Mouse (Mus musculus): ENCODE data around the gene Mlph.

The Mlph gene

DNA sequence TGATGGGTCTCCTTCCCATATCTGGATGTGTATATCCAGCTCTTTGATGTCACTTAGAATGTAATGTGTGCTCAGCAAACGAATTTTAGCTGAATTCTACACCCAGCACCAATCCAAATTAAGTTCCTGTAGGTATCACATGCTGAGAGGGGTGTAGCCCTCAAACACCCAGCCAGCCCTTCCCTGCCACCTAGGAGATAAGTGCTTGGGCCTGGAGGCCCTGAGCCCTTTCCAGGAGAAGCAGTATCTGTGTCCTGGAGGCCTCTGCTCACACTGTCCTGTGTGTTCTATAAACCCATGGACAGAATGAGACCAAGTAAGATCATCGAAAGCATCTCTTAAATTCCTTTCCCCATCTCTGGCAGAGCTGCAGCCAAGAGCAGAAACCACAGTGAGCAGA is 32.4 kb downstream of the Mlph start:
- POLR2A ChIA-PET, result interaction anchor here in 2 of 4 experiments (0.6 to 1.5 kb wide), 2 partner anchors 17 to 19 kb away, joined by 4 to 5 read pairs; no protein-coding TSS in a partner anchor
- CTCF ChIA-PET, result no interaction called here

DNA sequence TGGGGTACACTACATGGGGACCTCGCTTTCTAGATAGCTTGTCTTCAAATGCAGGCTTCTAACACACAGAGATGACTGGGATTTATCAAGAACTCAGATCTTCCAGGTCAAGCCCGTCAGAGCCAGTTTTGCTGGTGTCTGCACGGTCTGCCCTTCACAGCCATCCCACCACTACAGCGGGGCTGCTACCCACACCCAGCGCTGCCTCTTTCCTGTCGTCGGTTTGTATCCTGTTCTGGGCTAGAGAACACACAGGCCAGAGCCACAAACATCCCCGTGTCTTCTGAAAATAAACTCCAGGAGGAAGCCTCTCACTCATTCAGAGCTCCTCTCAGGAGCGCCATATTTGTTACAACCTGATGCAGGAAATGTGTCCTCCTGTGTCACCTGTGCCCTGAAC is 34.4 kb downstream of the Mlph start:
- POLR2A ChIA-PET, result no interaction called here
- CTCF ChIA-PET, result no interaction called here

DNA sequence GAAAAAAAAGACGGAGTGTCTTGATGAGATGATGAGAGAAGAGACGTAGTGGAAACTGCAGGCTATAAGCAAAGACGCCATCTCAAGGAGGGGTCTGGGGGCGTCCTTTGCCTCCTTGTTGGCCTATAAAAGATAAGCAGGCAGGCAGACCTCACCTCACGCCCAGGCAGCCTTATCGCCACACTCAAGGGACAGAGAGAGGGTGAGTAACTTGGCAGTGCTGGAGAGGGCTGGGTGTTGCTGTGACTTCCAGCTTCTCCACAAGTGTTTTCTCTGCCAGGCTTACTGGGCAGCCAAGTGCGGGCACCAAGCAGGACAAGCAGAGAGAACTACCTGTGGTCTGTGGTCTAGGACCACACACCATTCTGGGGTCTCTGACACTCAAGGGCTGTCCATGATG is 36.8 kb downstream of the Mlph start:
- CTCF ChIA-PET, result no interaction called here
- POLR2A ChIA-PET, result no interaction called here

DNA sequence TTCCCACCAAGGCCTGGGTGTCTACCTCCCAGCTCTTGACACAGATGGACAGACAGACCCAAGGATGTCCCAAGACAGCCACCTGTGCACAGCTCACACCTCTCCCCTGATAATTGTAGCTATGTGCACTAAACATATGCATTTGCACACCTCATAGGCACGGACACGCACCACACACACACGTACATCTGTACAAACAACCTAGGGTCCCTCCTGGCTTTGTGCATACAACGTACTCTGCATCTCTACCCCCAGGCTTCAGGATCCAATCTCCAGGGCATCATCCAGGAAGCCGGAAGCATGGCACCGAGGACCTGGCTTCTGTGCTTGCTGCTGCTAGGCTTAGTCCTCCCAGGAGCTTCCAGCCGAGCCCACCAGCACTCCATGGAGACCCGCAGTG is 37.9 kb downstream of the Mlph start, which contains the start of gene Prlh:
Gene Prlh (plus strand): TSS at position 301 of the 400 bp plus-strand sequence.
- CTCF ChIA-PET, result no interaction called here

DNA sequence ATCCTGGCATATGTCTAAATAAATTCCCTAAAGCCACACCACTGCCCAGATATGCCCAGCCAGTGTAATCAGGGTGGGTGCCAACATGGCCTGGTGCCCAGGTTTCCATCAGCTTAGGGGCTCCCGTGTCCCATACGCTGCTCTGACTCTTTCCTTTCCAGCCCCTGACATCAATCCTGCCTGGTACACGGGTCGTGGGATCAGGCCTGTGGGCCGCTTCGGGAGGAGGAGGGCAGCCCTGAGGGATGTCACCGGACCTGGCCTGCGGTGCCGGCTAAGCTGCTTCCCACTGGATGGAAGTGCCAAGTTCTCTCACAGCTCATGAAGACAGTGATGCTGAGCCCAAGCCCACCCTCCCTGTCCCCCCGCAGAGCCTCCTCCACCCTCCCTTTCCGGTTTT is 38.8 kb downstream of the Mlph start:
- ChIA-PET POLR2A (no interaction called here), CTCF (interaction anchor here in 1 of 4 experiments (0.5 kb wide), 1 partner anchor 26 kb away, joined by 6 read pairs; no protein-coding TSS in a partner anchor)

More for the DNA sequence above, 37.9 kb downstream of the Mlph start, which contains the start of gene Prlh:
- POLR2A ChIA-PET, result no interaction called here

DNA sequence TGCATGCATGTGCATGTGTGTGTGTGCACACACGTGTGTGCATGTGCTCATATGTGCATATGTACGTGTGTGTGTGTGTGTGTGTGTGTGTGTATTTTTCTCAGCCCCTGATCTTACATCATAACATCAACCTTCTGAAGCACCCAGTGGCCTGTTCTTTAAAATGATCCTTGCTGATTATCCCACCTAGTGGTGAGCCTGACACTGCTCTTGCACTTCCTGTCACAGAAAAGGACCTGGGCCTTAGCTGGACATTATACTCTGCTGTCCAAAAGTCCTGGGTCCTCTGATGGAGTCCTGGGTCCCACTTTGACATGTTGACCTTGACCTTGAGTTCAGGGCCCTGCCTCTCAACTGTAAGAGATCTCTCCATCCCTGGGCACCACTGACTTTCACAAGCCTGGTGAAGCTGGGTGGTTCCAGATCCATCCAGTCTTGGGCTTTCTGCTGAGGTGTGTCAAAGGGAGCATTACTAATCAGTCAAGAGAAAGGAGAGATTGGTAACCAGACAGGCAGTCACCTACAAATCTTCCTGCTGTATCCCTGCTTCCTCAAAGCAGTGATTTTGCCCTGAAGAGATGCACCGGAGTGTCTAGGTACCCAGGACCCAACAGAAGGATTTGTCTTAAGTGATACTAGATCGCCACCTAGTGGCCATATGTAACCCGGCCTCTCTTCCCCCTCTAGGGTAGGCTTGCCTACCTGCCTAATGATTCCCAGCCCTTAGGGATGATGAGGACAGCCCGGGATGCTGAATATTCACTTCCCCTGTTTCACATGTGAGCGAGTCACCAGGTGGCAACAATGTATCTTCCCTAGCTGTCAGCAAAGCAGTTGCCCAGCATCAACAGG is 41.6 kb downstream of the Mlph start:
- ChIA-PET POLR2A (interaction anchor here in 3 of 4 experiments (0.6 kb wide), 4 partner anchors 34 to 476 kb away, joined by 3 to 4 read pairs (median 4); no protein-coding TSS in a partner anchor), CTCF (interaction anchor here (0.7 to 4.8 kb wide), 8 partner anchors 17 to 361 kb away, joined by 3 to 20 read pairs (median 6); no protein-coding TSS in a partner anchor)

DNA sequence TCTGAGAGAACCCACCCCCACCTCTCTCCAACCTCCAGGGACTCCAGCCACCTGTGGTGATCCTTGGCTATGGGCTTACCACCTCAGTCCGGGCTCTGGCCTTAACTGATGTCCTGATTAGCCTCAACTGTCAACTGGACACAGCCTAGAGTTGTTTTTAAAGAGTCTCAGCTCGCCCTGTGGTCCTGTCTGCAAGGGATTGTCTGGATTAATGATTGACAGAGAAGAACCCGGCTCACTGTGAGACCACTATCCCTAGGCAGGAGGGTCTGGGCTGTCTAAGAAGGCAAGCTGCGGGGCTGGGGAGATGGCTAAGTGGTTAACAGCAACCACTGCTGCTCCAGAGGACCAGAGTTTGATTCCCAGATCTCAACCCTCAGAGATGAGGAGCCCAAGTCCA is 47.6 kb downstream of the Mlph start:
- POLR2A ChIA-PET, result no interaction called here
- CTCF ChIA-PET, result interaction anchor here (0.8 to 1.9 kb wide), 4 partner anchors 11 to 375 kb away, joined by 3 to 7 read pairs (median 4); no protein-coding TSS in a partner anchor

DNA sequence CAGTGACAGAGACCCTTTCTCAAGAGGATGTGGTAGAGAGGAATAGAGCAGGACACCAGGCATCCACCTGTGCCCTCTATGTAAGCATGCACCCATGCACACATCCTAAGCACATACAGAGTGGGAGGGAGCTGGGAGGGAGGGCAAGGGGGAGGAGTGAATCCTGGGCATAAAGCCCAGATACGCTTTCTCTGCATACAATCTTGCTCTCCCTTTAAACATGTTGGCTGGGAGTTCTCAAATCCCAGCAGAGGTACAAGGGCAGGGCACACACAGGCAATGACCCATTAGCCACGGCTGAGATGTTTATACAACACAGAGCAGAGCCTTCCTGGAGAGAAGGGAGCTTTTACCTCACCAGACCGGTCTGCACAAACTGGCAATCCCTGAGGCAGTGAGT is 48.1 kb downstream of the Mlph start:
- ChIA-PET POLR2A (interaction anchor here in 1 of 4 experiments (0.7 kb wide), 1 partner anchor 59 kb away, joined by 4 read pairs; no protein-coding TSS in a partner anchor), CTCF (interaction anchor here in 2 of 4 experiments (0.8 to 2.0 kb wide), 2 partner anchors 10 to 375 kb away, joined by 4 read pairs; no protein-coding TSS in a partner anchor)

DNA sequence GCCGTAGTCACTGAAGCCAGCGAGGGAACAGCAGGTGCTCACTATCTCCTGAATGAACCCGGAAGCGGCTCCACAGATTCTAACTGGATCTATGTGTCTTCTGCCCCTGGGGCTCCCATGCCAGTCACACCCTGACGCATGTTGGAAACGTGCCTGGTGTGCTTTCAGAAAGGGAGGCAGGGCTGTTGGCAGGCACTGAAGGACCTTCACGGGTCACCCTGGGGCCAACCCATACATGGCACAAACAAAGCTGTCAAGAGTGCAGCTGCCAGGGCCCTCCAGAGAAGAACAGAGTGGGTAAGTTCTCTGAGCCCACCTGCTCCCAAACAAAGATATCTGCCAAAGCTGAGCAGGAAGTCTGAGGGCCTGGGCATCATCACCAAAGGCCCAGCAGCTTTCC is 52.7 kb downstream of the Mlph start:
- ChIA-PET CTCF (interaction anchor here in 2 of 4 experiments (0.6 to 0.7 kb wide), 2 partner anchors 12 to 1060 kb away, joined by 3 to 4 read pairs; no protein-coding TSS in a partner anchor), POLR2A (no interaction called here)

DNA sequence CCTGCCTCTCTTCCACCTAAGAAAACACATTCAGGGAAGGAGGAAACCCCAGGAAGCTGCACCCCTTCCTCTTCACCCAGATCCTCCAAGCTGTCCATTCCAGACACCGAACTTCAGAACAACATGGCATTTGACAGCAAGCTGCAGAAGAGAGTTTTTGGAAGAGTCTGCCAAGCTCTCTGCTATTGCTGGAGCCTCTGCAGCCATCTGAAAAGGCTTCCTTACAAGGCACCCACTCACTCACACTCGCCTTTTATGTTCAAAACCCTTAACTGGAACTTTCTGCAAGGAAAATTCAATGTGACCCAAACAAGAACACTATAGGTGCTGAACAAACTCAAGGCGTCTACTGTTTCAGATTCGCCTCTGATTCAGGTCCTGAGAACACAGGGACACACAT is 53.8 kb downstream of the Mlph start:
- CTCF ChIA-PET, result interaction anchor here in 1 of 4 experiments (0.6 kb wide), 1 partner anchor 50 kb away, joined by 3 read pairs; no protein-coding TSS in a partner anchor
- POLR2A ChIA-PET, result interaction anchor here in 1 of 4 experiments (1.0 kb wide), 1 partner anchor 41 kb away, joined by 3 read pairs; no protein-coding TSS in a partner anchor

DNA sequence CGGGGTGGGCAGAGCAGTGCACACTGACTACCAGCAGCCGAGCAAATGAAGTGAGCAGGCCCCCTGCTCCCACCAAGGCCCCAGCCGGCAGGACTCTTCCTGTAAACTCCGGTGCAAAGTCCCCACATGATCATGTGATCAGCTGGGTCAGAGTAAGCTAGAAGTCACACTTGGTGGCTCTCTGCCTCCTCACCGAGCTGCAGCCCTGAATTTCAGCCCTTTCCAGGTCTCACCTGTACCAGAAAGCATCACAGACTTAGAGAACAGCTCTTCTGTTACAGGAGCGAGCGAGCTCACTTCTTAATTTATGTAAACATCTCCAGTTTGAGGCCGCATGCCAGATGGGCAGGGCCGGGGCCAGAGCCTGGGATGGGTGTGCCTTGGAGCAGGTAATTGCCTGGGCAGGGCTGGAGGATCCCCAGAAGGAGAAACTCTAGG is 54.5 kb downstream of the Mlph start, which contains the start of gene Rab17:
Gene Rab17 (minus strand): TSS at position 315 of the 438 bp plus-strand sequence.
- POLR2A ChIA-PET, result interaction anchor here in 2 of 4 experiments (0.6 to 1.8 kb wide), 6 partner anchors 9 to 462 kb away, joined by 3 to 4 read pairs (median 3); partner anchors contain the start of genes Cops8 (in 1 of the 2) and Rbm44 (in 1 of the 2)

DNA sequence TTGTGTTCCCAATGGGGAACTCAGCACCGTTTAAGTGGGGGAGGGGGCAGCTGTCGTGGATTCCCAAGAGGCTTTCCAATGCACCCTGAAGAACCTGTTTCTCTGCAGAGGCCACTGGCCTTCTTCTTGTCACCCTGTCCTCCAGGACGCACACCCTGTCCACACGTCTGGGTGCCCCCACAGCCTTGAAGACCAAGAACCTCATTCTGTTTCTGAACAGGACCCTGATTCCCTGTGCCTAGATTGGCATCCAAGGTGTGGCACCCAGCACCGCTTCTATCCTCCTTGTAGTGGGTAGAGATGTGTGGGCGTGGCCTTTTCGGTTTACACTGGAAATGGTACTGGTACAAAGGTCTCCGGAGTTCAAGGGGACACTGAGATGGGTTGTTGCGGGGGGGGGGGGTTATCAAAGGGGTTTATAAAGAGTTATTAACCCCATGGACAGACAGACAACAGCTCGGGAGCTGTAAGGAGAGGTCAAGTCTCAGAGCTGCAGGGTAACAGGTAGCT is 55.1 kb downstream of the Mlph start:
- CTCF ChIA-PET, result interaction anchor here in 2 of 4 experiments (0.5 to 0.9 kb wide), 4 partner anchors 28 to 509 kb away, joined by 3 to 4 read pairs (median 3); partner anchors contain the start of gene Lrrfip1 (in 1 of the 2)

More for the DNA sequence above, 54.5 kb downstream of the Mlph start, which contains the start of gene Rab17:
- CTCF ChIA-PET, result interaction anchor here in 2 of 4 experiments (0.5 to 0.9 kb wide), 5 partner anchors 29 to 509 kb away, joined by 3 to 4 read pairs (median 3); partner anchors contain the start of gene Lrrfip1 (in 1 of the 2)

DNA sequence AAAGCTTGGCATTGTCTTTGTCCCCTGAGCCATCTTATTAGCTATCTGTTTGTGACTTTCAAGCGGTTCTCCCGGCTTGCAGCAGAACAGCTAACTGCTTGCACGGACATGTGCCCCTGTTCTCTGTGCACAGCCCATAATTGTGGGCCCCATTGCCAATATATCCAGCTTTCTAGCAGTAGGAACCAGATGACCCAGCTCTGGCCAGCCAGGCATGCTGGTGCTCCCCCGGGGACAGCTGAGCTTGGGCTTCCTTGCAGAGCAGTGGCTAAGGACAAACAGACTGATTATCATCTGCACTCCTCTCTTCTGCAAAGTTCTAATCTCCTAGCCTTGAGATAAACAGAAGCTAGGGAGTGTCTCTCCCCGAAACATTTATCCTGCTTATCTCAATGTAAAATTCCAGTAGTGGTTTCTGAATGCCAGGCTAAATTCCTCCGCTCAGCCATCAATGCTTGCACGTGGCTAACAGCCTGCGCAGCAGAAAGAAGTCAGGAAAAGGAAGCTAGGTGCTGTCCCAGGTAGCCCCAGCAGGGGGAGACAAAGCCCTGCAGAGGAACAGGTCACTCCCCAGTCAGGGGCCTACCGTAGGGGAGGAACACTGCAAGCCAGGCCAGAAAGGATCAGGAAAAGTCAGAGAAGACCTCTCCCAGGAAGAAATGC is 58.2 kb downstream of the Mlph start:
- POLR2A ChIA-PET, result interaction anchor here in 3 of 4 experiments (0.8 to 1.3 kb wide), 5 partner anchors 49 to 325 kb away, joined by 3 to 5 read pairs (median 3); partner anchors contain the start of gene Scly (in 1 of the 3)
- CTCF ChIA-PET, result interaction anchor here (0.5 to 3.6 kb wide), 48 partner anchors 9 to 875 kb away, joined by 3 to 34 read pairs (median 4); partner anchors contain the start of genes Erfe (in 2 of the 4), Ube2f (in 2 of the 4), Lrrfip1 (in 1 of the 4) and Mlph (in 1 of the 4)

More for the DNA sequence above, 55.1 kb downstream of the Mlph start:
- POLR2A ChIA-PET, result interaction anchor here in 2 of 4 experiments (0.8 to 1.8 kb wide), 5 partner anchors 42 to 366 kb away, joined by 3 to 4 read pairs (median 3); partner anchors contain the start of genes Cops8 (in 1 of the 2) and Rbm44 (in 1 of the 2)

DNA sequence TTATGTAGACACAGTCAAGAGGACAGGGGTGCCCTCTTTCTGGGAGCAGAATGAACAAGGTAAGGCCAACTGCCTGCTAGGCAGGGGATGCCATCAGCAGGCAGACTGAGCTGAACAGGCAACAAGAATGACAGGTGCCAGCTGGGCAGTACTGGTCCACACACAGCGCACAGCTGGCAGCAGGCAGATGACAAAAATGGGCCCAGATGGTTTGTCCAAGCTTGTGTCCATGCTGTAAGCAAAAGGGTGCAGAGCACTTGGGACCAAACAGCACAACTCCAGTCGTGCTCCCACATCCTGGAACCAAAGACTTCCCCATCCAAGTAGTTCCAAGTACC is 58.7 kb downstream of the Mlph start:
- POLR2A ChIA-PET, result interaction anchor here in 3 of 4 experiments (0.8 to 1.3 kb wide), 6 partner anchors 48 to 324 kb away, joined by 3 to 5 read pairs (median 3); partner anchors contain the start of genes Scly (in 1 of the 3) and Ube2f (in 1 of the 3)

DNA sequence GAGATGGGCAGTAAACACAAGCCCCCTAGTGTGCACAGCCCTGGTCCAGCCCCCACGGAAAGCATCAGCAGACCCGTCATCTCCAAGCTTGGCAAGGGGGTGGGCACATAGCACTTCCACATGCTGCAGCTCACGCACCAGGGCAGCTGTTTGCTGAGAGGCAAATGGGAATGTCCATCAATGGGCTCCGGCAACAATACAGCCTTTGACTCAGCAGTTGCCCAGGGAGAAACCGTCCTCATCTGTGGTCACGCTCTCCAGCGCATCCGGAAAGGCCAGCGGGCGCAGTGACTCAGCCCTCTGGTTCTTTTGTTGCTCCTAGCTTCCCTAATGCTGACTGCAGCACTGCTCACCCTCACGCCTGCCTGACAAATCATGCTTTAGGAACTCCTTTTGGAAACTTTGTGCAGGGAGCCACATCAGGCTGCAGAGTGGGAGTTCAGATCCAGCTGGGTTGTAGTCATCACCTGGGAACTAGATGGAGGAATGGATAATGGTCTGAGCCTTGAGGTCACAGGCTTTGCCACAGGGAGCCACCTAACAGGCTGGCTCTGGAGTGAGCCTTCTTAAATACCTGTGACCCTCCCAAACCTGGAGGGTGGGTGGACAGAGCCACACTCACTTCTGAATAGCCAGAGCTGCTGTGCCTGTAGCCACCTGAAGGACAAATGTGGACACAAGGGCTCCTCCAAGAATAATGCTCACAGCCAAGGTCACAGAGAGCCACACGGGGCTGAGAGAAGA is 60.2 kb downstream of the Mlph start:
- ChIA-PET CTCF (interaction anchor here in 2 of 4 experiments (0.6 to 3.6 kb wide), 6 partner anchors 42 to 765 kb away, joined by 4 to 34 read pairs (median 8); partner anchors contain the start of genes Erfe (in 1 of the 2) and Ube2f (in 1 of the 2)), POLR2A (interaction anchor here in 3 of 4 experiments (0.6 to 0.8 kb wide), 3 partner anchors 135 to 425 kb away, joined by 3 to 4 read pairs (median 4); partner anchors contain the start of gene Cops8 (in 1 of the 3))

More for the DNA sequence above, 58.7 kb downstream of the Mlph start:
- CTCF ChIA-PET, result interaction anchor here (0.5 to 3.6 kb wide), 45 partner anchors 9 to 876 kb away, joined by 3 to 34 read pairs (median 4); partner anchors contain the start of genes Erfe (in 2 of the 4), Ube2f (in 2 of the 4), Lrrfip1 (in 1 of the 4) and Mlph (in 1 of the 4)

DNA sequence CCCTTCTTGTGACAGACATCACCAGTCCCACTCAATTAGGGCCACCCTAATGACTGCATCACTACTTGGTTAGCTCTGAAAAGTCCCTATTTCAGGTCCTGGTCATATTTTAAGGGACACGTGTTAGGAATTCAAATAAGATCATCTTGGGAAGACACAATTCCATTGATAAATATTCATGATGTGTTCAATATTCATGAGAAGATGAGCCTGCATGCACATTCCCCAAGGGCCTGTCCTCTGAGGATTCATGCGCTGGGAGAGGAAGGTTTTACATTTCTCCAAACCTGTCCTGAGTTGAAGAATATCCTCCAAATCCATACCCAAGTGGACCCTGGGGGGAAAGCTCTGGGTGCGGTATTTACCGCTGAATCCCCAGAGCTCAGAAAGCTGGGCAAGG is 61.1 kb downstream of the Mlph start:
- ChIA-PET CTCF (interaction anchor here in 3 of 4 experiments (0.5 to 3.6 kb wide), 4 partner anchors 45 to 335 kb away, joined by 3 to 26 read pairs (median 6); no protein-coding TSS in a partner anchor), POLR2A (no interaction called here)
